Mouse (Mus musculus) small intestine, adult 2 months (tissue): ENCODE results near the gene Pex11g.

Source experiments
- CTCF ChIP-seq: fragments of 200-500 bp; IDR thresholded peaks from 2 replicates; pipeline ENCODE4 v1.5.1; 2012; ENCODE audit warnings: low read depth, mild to moderate bottlenecking, control low read depth, inconsistent platforms, low read length, moderate library complexity, mixed read lengths; ENCODE audit not compliant: insufficient replicate concordance, insufficient read length; ENCODE audit errors: extremely low read depth
- POLR2A ChIP-seq: fragments of 200-500 bp; IDR thresholded peaks from 2 replicates; pipeline ENCODE4 v1.6.1; 2012; ENCODE audit warnings: low read depth, mild to moderate bottlenecking, control low read depth, inconsistent platforms, low read length, moderate library complexity

- TF ChIP-seq CTCF (no peak), POLR2A (no peak)
These were observed 3.1 kb upstream of the Pex11g start, which contains the start of gene Tex45 for GRCm38 (mm10) chr8:3470562-3470961.
